Mouse (Mus musculus) adrenal gland, adult 2 months (tissue): ENCODE data around the gene Syngap1. TPM values are rescaled to one million over a fixed set of nuclear protein-coding genes. Genes with fewer than 3 reads are reported as not detected.
"Not testable (repeated sequence)": the region's sequence is repeated elsewhere in the genome, so short reads cannot be mapped to it uniquely, and the experiment has no call there.

ENCODE experiments used
- DNase-seq: peaks from one replicate; pipeline ENCODE4 v3.0.0; 2021
- polyA plus RNA-seq: library from polyadenylated mRNA; depleted of rRNA; stranded (reverse); fragments of >200 nt; gene quantifications from 2 replicates; pipeline ENCODE4 v1.2.3, GENCODE M21; 2012
- total RNA-seq, 2 experiments: library from RNA; stranded (reverse); gene quantifications; 2 replicates each; pipeline ENCODE4 v1.2.3; 2021

The Syngap1 gene
- total and polyA plus RNA-seq, 3 experiments: 14.3 to 56.0 (median 21.8) TPM

GRCm38 (mm10) chr17:26956309-26956708 is 15.3 kb downstream of the Syngap1 start:
- DNase-seq: peak; percentile 33

GRCm38 (mm10) chr17:26956895-26957294 is 15.8 kb downstream of the Syngap1 start:
- peak; percentile 35 for DNase-seq

GRCm38 (mm10) chr17:26957872-26958271 is 16.8 kb downstream of the Syngap1 start:
- DNase-seq: no peak

- DNase-seq: no peak
These were observed 17.8 kb downstream of the Syngap1 start for GRCm38 (mm10) chr17:26958880-26959279.

GRCm38 (mm10) chr17:26959815-26960214 is 18.8 kb downstream of the Syngap1 start:
- DNase-seq: no peak

- DNase-seq: no peak
These were observed 20.7 kb downstream of the Syngap1 start for GRCm38 (mm10) chr17:26961572-26962240.

GRCm38 (mm10) chr17:26966993-26967392 is 25.9 kb downstream of the Syngap1 start:
- no peak for DNase-seq

GRCm38 (mm10) chr17:26967477-26967876 is 26.4 kb downstream of the Syngap1 start:
- DNase-seq: no peak

- no peak for DNase-seq
These were observed 27.2 kb downstream of the Syngap1 start for GRCm38 (mm10) chr17:26968200-26968611.

- DNase-seq: no peak
These were observed 28.2 kb downstream of the Syngap1 start for GRCm38 (mm10) chr17:26969257-26969656.

GRCm38 (mm10) chr17:26970221-26970620 is 29.2 kb downstream of the Syngap1 start:
- DNase-seq: no peak

GRCm38 (mm10) chr17:26971247-26971905 is 30.3 kb downstream of the Syngap1 start:
- DNase-seq: no peak

- DNase-seq: no peak
These were observed 31.1 kb downstream of the Syngap1 start for GRCm38 (mm10) chr17:26972107-26972506.

GRCm38 (mm10) chr17:26972703-26973574 is 31.9 kb downstream of the Syngap1 start, which contains the start of gene Zbtb9:
TSS of gene Zbtb9 (plus strand) at chr17:26973167.
- DNase-seq: peak; percentile 98

- no peak for DNase-seq
These were observed 33.5 kb downstream of the Syngap1 start for GRCm38 (mm10) chr17:26974547-26974946.

GRCm38 (mm10) chr17:26975415-26975814 is 34.4 kb downstream of the Syngap1 start:
- no peak for DNase-seq

GRCm38 (mm10) chr17:26977354-26977753 is 36.3 kb downstream of the Syngap1 start:
- DNase-seq: not testable (repeated sequence)

GRCm38 (mm10) chr17:26979426-26979825 is 38.4 kb downstream of the Syngap1 start:
- DNase-seq: no peak

GRCm38 (mm10) chr17:26981050-26981449 is 40.0 kb downstream of the Syngap1 start:
- DNase-seq: no peak

GRCm38 (mm10) chr17:26983382-26983781 is 42.3 kb downstream of the Syngap1 start:
- no peak for DNase-seq

- DNase-seq: no peak
These were observed 44.6 kb downstream of the Syngap1 start for GRCm38 (mm10) chr17:26985503-26986179.

GRCm38 (mm10) chr17:26990521-26990920 is 49.5 kb downstream of the Syngap1 start:
- DNase-seq: no peak
